Mouse (Mus musculus) spleen, postnatal 14 days (tissue): Measurements from ENCODE around the gene Irx2.

Experiments used
- DNase-seq, 2 experiments: peaks; one replicate each; pipeline ENCODE4 v3.0.0; 2021 to 2022; ENCODE audit warnings: low spot score in 2 of 2

The Irx2 gene

GRCm38 (mm10) chr13:72636331-72636851 is 7.8 kb downstream of the Irx2 start:
- DNase-seq: no peak

- no peak for DNase-seq
Measured at GRCm38 (mm10) chr13:72637536-72637935, 8.9 kb downstream of the Irx2 start.

- no peak for DNase-seq
Measured at GRCm38 (mm10) chr13:72638401-72639130, 9.9 kb downstream of the Irx2 start.

GRCm38 (mm10) chr13:72639441-72640130 is 11.0 kb downstream of the Irx2 start:
- DNase-seq: no peak

- no peak for DNase-seq
Measured at GRCm38 (mm10) chr13:72640131-72640521, 11.5 kb downstream of the Irx2 start.

- no peak for DNase-seq
Measured at GRCm38 (mm10) chr13:72656447-72656846, 27.8 kb downstream of the Irx2 start.

GRCm38 (mm10) chr13:72675826-72676225 is 47.2 kb downstream of the Irx2 start:
- no peak for DNase-seq
